Mouse (Mus musculus) induced T-regulatory cell, adult 2 months (primary cell): ENCODE results near the gene Atp6v1e1.
"Not testable (repeated sequence)": the region's sequence is repeated elsewhere in the genome, so short reads cannot be mapped to it uniquely, and the experiment has no call there.

Experiments
- DNase-seq: peaks from one replicate; pipeline ENCODE4 v3.0.0-alpha.2; 2012; ENCODE audit warnings: low read depth

Atp6v1e1 gene

DNA sequence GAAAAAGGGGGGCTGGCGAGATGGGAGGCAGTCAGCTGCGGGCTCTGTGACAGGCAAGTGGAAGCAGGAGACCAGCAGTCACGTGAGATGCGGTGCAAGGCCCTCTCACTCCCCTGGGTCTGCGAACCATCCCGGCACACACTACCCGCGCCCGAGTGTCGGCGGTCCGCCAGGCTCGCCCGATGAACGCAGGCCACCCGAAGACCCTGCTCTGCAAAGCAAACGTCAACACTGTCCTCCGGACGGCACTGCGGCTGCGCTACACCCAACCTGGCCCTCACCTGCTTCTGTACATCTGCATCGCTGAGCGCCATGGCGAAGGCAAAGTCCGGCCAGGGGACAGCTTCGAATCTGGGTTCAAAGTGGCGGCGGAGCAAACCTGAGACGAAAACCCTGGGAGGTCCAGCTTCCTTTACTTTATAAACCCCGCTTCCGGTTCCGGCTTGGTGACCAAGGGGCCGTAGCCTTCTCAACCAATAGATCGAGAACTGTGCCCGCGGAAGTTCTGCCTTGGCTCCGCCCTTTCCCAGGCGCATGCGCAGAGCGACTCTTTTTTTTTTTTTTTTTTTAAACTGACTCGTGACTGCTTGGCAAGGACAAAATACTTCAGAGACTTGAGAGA, at the start of gene Atp6v1e1:
Gene Atp6v1e1 (minus strand): TSS at position 487 of the 622 bp plus-strand sequence.
- peak; percentile 98 for DNase-seq

DNA sequence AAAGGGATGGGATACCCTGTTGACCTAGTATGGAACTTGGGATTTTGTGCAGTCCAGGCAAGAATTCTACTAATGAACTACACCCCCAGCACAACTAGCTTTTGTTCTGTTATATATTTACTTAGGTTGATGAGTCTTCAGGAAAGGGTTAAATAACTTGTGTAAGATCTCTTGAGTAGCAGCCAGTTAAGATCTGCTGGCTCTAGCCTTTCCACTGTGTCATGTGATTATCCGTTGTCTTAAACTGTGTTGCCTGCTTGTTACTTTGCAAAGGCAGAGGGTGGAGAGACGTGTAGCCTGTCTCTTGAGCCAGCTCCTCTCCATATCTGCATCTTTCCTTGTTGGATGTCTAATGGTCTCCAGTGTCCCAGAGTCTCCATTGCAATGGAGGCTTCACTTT, 48.7 kb upstream of the Atp6v1e1 start:
- DNase-seq: no peak

- no peak for DNase-seq
Observed at GRCm38 (mm10) chr6:120868824-120869223, 46.2 kb upstream of the Atp6v1e1 start.

DNA sequence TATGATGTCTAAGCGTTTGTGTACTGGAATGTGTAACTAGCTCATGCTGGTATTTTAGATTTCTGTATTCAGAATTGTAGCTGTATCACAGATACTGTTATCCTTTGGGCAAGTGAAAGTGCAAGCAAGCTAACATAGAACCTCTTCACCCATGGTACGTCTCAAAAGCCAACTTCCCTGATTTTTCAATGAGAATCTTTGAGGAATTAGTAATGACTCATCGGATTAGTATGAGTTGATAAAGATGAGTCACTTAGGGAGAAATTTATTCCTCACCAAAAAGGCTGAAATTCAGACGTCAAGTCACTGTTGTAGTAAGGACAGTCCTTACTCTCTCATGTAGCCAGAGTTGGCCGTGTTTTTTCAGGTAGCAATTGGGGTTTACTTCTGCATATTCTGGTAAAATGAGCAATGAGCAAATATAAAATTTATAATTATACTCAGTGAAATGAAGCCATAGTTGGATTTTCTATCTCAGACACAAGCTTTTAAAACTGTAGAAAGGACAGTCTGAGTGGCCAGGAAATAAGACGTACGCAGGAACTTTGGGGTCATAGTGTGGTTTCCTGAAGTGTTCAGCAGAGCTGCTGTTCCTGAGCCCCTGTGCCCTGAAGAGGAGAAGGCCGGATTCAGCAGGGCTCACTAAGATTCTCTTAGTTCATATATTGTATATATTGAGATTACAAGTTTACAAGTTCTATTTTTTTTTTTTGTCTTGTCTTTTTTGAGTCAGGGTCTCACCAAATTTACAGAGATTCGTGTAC, 43.6 kb upstream of the Atp6v1e1 start:
- no peak for DNase-seq

DNA sequence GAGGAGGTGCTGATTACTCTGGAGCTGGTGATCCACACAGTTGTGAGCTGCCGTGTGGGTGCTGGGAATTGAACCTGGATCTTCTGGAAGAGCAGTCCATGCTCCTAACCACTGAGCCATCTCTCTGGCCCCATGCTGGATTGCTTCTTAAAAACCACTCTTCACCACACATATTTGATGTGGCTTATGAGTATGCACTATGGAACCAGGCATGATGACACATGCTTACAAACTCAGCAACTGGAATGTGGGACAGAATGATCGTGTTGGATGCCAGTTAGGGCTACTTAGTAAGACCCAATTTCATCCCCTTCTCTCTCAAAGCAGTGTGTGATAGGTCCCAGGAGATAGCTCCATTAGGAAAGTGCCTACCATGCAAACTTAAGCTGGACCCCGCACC, 37.5 kb upstream of the Atp6v1e1 start:
- no peak for DNase-seq

DNA sequence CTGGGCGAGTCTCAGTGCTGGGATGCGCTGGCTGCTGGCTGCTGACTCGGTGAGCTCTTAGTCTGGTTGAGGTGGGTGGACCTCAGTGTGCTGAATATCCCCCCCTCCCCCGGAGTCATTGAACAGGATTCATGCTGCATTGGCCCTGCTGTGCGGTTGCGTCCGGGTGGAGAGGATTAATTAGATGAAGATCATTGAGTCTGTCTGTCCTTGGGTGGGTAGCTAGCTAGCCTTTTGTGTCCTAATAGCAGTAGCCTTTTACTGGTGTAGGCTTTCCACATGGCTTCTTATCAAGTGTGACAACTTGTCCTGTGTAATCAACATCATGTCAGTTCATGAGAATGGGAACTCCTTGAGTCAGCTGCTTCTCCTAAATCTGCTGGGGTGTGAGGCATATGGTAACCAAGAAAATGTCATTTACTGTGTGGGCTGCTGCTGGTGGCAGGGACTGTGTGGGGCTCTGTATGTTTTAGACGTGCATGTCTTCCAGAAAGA, 35.7 kb upstream of the Atp6v1e1 start:
- DNase-seq: no peak

- DNase-seq: no peak
Observed at GRCm38 (mm10) chr6:120854413-120854812, 31.8 kb upstream of the Atp6v1e1 start.

DNA sequence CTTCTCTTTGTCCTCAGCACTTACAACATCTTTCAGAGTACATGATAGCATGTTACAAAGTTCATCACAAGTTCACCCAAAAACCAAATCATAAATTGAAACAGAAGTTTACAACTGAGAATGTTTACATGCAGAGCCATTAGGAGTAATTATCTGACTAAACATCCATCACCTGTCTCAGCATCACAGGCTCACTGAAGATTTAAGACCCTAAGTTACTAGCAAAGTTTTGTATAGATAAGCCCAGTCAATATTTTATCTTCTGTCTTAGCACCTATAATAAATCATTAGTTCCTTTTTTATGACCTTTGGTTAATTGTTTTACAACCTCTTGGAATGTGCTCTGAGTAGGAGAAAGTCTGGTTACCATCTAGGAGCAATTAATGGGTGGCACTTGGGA, 28.1 kb upstream of the Atp6v1e1 start:
- DNase-seq: not testable (repeated sequence)

DNA sequence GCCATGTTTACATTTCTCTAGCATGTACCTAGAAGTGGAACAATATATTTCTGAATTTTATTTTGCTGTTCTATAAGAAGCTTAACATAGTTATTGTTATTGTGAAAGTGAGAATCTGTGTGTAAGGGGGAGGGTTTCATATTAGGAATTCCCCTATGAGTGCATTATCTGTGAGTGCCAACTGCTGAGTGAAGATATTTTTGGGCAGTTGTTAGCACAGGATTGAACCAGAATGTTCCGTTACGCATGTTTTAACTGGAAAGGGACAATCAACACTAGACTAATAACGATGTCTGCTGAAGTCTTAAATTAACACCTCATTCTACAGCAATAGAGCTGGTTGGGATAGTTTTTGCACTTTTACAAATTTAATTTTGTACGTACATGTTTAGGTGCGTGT, 19.2 kb upstream of the Atp6v1e1 start:
- DNase-seq: peak; percentile 55

DNA sequence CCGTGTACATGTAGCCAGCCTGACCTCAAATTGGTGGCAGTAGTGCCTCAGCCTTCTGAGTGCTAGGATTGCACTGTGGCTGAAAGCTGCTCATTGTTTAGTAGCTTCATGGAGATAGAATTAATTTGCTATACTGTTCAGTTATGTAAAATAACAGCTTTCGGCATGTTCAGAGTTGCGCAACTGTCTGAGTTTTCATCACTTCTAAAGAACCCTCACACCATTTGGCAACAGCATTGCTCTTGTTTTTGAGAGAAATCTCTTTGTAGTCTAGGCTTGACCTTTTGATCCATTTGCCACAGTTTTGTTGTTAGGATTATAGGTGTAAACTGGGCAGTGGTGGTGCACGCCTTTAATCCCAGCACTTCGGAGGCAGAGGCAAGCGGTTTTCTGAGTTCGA, 17.7 kb upstream of the Atp6v1e1 start:
- DNase-seq: no peak

- DNase-seq: no peak
Observed at GRCm38 (mm10) chr6:120837152-120837530, 14.5 kb upstream of the Atp6v1e1 start.

- DNase-seq: peak; percentile 80
Observed at GRCm38 (mm10) chr6:120836389-120837151, 14.0 kb upstream of the Atp6v1e1 start.

DNA sequence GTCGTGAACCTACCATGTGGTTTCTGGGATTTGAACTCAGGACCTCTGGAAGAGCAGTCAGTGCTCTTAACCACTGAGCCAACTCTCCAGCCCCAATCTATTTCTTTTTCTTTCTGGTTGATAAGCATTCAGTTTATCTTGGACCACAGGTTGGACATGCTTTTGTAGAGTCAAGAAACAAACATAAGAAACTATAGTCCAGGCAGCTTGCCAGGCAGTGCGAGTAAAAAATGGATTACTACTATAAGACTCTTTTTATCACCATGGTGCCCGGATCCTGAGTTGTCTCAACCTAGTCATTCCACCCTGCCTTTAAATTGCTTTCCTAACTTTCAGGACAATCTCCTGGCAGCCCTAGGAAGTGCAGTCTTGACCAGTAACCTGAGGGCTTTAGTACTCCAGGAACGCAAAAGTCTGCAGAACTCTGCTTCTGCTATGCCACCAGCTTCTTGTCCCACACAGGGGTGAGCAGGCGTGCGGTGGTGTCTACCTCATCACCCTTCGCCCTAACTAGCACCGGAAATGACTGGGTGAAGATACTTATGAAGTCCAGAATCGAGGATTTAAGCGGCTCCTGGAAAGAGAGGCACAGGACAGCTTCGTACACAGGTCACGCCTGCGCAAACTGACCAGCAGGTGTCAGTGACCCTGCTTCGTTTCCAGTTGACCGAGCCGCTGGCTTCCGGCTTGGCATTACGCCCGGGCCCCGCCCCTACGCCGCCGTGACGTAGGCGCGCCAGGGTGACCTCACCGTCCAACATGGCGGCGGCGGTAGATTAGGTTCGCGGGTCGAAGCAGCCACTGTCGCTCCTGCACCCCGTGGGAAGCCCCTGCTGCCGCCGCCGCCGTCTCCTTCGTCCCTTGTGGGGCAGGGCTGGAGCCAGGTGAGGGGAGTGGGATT, 13.1 kb upstream of the Atp6v1e1 start, which contains the start of gene Bcl2l13:
Gene Bcl2l13 (plus strand): TSS at position 739 of the 901 bp plus-strand sequence.
- peak; percentile 95 for DNase-seq

- DNase-seq: no peak
Observed at GRCm38 (mm10) chr6:120834766-120835321, 12.3 kb upstream of the Atp6v1e1 start.

- no peak for DNase-seq
Observed at GRCm38 (mm10) chr6:120832097-120832496, 9.5 kb upstream of the Atp6v1e1 start.

DNA sequence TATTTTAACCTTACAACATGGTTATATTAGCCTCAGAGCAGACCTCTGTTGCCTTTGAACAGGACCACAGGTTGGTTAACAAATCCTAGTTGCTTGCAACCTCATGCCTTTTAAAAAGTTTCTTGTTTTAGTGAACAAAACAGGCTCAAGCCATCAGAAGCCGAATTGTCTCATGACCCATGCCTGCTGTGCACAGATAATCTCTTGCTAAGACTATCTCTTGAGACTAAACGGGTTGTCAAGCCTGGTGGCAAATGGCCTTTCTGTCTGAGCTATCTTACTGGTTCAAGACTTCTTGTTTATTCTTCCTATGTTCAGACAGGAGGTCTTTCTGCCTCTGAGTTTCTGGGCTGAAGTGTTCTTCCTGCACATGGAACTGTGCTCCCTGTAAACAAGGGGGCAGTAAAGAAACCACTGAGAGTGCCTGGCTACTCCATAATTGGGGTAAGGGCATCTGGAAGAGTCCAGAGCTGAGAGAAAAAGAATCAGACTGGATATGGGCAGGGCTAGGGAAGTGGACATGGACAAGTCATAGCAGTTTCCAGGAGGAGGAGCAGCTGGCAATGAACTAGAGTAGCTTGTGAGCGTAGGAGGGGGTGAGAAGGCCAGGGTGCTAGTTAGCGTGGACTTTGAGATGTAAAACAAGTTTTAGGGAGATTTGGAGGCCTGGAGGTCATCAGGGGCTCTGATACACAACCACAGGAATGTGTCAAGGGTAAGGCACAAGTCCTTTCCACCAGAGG, 8.4 kb upstream of the Atp6v1e1 start:
- DNase-seq: no peak

- no peak for DNase-seq
Observed at GRCm38 (mm10) chr6:120830056-120830455, 7.5 kb upstream of the Atp6v1e1 start.

DNA sequence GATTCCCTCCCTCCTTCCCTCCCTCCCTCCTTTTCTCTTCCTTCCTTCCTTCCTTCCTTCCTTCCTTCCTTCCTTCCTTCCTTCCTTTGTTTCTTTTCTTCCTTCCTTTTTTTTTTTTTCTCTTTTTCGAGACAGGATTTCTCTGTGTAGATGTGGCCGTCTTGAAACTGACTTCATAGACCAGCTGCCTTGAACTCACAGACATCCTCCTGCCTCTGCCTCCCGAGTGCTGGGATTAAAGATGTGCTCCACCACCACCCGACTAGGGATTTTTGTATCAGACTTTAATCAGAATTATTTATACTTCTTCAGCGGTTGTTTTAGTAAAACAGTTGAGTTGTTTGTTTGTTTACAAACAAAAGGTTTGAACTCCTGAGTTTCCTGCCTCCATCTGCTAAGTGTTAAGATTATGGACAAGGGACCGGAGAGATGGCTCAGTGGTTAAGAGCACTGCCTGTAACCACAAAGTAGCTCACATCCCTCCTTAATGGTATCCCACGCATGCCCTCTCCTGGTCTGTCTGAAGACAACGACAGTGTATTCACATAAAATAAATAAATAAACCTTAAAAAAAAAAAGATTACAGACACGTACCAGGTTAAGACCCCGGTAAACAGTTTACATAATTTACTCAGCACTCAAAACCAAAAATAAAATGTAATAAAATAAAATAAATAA, 483 bp upstream of the Atp6v1e1 start:
- no peak for DNase-seq

GRCm38 (mm10) chr6:120821715-120822114, 878 bp downstream of the Atp6v1e1 start:
- DNase-seq: no peak

DNA sequence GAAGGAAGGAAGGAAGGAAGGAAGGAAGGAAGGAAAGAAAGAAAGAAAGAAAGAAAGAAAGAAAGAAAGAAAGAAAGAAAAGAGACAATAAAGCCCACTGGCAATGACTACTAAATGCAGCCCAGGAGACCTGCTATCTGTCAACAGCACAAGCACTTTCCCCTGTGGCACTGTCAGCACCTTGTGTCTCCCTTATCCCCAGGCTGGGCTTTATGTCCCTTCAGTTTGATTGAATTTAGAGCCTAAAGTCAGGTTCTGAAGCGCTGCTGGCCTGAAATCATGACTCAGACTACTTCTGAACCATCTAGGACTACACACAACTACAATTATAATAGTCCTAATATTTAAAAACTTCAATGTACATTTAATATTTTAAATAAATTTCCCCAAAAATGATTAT, 1.7 kb downstream of the Atp6v1e1 start:
- no peak for DNase-seq
